Mouse (Mus musculus): Measurements from ENCODE around the gene Dnah3. TPM values are rescaled to one million over a fixed set of nuclear protein-coding genes. Genes with fewer than 3 reads are reported as not detected.

Gene Dnah3
- polyA plus RNA-seq, 1 experiment from 2014 or later, result not detected

- 49% methylated on average over 2 of the region's 2 CpGs for WGBS (ENCODE audit: insufficient replicate concordance)
Measured at GRCm38 (mm10) chr7:119969320-119969719, 125.8 kb downstream of the Dnah3 start.

GRCm38 (mm10) chr7:119965651-119966395 is 129.3 kb downstream of the Dnah3 start:
- Histone ChIP-seq H3K27me3 (ENCODE audit: control insufficient read depth, insufficient read depth, low read depth, low read length) (no peaks in the 10 kb centered on the region), H3K36me3 (ENCODE audit: control insufficient read depth, insufficient read depth) (no peaks in the 10 kb centered on the region), H3K4me2 (ENCODE audit: low read depth, low read length) (no peak overlapping the region), H3K9ac (ENCODE audit: low read depth, low read length) (no peak overlapping the region), H3K4me1 (ENCODE audit: control insufficient read depth, low read depth, low read length) (no peaks in the 10 kb centered on the region), H3K27ac (ENCODE audit: low read length) (no peak overlapping the region), H3K9me3 (replicated peaks; ENCODE audit: control insufficient read depth, low read length) (no peaks in the 10 kb centered on the region), H3K4me3 (ENCODE audit: low read depth, low read length) (no peak overlapping the region)
- WGBS (ENCODE audit: insufficient replicate concordance), result 58% methylated on average over 9 of the region's 9 CpGs
- ATAC-seq (ENCODE audit: low read depth), result no peak

More at GRCm38 (mm10) chr7:119969320-119969719, 125.8 kb downstream of the Dnah3 start:
- no peaks in the 10 kb centered on the region for H3K9me3 ChIP-seq (replicated peaks; ENCODE audit: control insufficient read depth, low read length)
- H3K27me3 ChIP-seq (ENCODE audit: control insufficient read depth, insufficient read depth, low read depth, low read length), result no peaks in the 10 kb centered on the region
- H3K4me2 ChIP-seq (ENCODE audit: low read depth, low read length), result no peak overlapping the region
- no peak overlapping the region for H3K9ac ChIP-seq (ENCODE audit: low read depth, low read length)
- H3K27ac ChIP-seq (ENCODE audit: low read length), result no peak overlapping the region
- no peaks in the 10 kb centered on the region for H3K4me1 ChIP-seq (ENCODE audit: control insufficient read depth, low read depth, low read length)
- no peak for ATAC-seq (ENCODE audit: low read depth)
- no peak overlapping the region for H3K4me3 ChIP-seq (ENCODE audit: low read depth, low read length)
- H3K36me3 ChIP-seq (ENCODE audit: control insufficient read depth, insufficient read depth), result no peaks in the 10 kb centered on the region

DNA sequence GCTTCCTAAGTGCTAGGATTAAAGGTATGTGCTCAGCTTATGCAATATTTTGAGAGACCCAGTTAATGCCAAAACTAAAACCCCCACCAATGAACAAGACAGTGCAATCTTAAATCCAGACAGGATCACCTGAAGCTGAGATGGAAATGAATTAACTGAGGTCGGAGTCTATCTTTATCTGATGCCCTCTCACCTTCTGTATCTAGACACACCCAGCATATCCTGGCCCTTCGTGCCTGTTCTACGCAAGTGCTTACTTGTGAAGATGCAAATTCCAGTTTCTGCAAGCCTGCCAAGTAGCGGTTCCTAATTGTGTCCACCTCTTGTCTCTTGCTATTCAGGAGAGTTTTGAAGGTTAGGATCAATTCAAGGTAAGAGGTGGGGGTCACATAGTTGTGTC is 129.9 kb downstream of the Dnah3 start:
- no peak overlapping the region for H3K9ac ChIP-seq (ENCODE audit: low read depth, low read length)
- no peak overlapping the region for H3K4me3 ChIP-seq (ENCODE audit: low read depth, low read length)
- no peak overlapping the region for H3K27ac ChIP-seq (ENCODE audit: low read length)
- ATAC-seq (ENCODE audit: low read depth), result no peak
- H3K9me3 ChIP-seq (replicated peaks; ENCODE audit: control insufficient read depth, low read length), result no peaks in the 10 kb centered on the region
- WGBS (ENCODE audit: insufficient replicate concordance), result 69% methylated on average over 4 of the region's 4 CpGs
- no peak overlapping the region for H3K4me2 ChIP-seq (ENCODE audit: low read depth, low read length)
- no peaks in the 10 kb centered on the region for H3K36me3 ChIP-seq (ENCODE audit: control insufficient read depth, insufficient read depth)
- H3K4me1 ChIP-seq (ENCODE audit: control insufficient read depth, low read depth, low read length), result no peaks in the 10 kb centered on the region
- no peaks in the 10 kb centered on the region for H3K27me3 ChIP-seq (ENCODE audit: control insufficient read depth, insufficient read depth, low read depth, low read length)

GRCm38 (mm10) chr7:119961107-119961506 is 134.0 kb downstream of the Dnah3 start:
- H3K27ac ChIP-seq (ENCODE audit: low read length), result no peak overlapping the region
- H3K4me1 ChIP-seq (ENCODE audit: control insufficient read depth, low read depth, low read length), result no peaks in the 10 kb centered on the region
- no peaks in the 10 kb centered on the region for H3K27me3 ChIP-seq (ENCODE audit: control insufficient read depth, insufficient read depth, low read depth, low read length)
- no peak for ATAC-seq (ENCODE audit: low read depth)
- 51% methylated on average over 2 of the region's 2 CpGs for WGBS (ENCODE audit: insufficient replicate concordance)
- no peaks in the 10 kb centered on the region for H3K9me3 ChIP-seq (replicated peaks; ENCODE audit: control insufficient read depth, low read length)
- H3K9ac ChIP-seq (ENCODE audit: low read depth, low read length), result no peak overlapping the region
- H3K4me3 ChIP-seq (ENCODE audit: low read depth, low read length), result no peak overlapping the region
- no peaks in the 10 kb centered on the region for H3K36me3 ChIP-seq (ENCODE audit: control insufficient read depth, insufficient read depth)
- no peak overlapping the region for H3K4me2 ChIP-seq (ENCODE audit: low read depth, low read length)

DNA sequence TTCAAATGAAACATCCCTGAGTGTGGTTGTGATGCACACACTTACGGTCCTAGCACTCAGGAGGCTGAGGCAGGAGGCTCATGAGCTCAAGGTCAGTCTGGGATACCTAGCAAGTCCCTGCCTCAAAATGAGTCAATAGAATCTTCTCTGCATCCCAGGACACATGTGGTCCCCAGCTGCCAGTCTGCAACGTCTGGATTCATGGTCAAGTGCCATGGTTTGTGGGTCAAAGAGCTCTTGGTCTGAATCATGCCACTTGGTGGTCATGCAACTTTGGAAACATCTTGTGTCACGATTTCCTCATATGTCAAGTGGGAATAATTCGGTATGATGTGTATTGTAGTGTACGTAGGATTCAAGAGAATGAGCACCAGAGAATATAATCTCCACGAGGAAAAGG is 134.5 kb downstream of the Dnah3 start:
- H3K36me3 ChIP-seq (ENCODE audit: control insufficient read depth, insufficient read depth), result no peaks in the 10 kb centered on the region
- no peak overlapping the region for H3K27ac ChIP-seq (ENCODE audit: low read length)
- H3K4me1 ChIP-seq (ENCODE audit: control insufficient read depth, low read depth, low read length), result no peaks in the 10 kb centered on the region
- no peak for ATAC-seq (ENCODE audit: low read depth)
- H3K4me2 ChIP-seq (ENCODE audit: low read depth, low read length), result no peak overlapping the region
- 56% methylated on average over 6 of the region's 6 CpGs for WGBS (ENCODE audit: insufficient replicate concordance)
- H3K27me3 ChIP-seq (ENCODE audit: control insufficient read depth, insufficient read depth, low read depth, low read length), result no peaks in the 10 kb centered on the region
- no peaks in the 10 kb centered on the region for H3K9me3 ChIP-seq (replicated peaks; ENCODE audit: control insufficient read depth, low read length)
- H3K9ac ChIP-seq (ENCODE audit: low read depth, low read length), result no peak overlapping the region
- no peak overlapping the region for H3K4me3 ChIP-seq (ENCODE audit: low read depth, low read length)

DNA sequence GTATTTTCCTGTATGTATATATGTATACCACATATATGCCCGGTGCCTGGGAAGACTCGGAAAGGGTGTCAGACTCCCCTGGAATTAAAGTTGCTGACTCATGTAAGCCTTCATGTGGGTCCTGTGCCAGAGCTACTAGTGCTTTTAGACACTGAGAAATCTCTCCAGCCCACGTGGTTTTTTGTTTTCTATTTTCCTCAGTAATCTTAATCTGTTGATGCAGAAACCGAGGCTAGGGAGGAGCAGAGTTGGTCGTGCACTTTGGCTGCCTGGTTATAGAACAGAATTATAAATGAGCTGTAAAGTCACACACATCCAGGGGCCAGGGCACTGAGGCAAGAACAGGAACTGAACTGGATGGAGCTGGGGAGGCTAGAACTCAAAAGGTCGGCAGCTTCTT is 135.1 kb downstream of the Dnah3 start:
- no peaks in the 10 kb centered on the region for H3K36me3 ChIP-seq (ENCODE audit: control insufficient read depth, insufficient read depth)
- H3K27ac ChIP-seq (ENCODE audit: low read length), result no peak overlapping the region
- WGBS (ENCODE audit: insufficient replicate concordance), result 55% methylated on average over 6 of the region's 6 CpGs
- H3K4me3 ChIP-seq (ENCODE audit: low read depth, low read length), result no peak overlapping the region
- no peak overlapping the region for H3K9ac ChIP-seq (ENCODE audit: low read depth, low read length)
- no peaks in the 10 kb centered on the region for H3K4me1 ChIP-seq (ENCODE audit: control insufficient read depth, low read depth, low read length)
- no peak overlapping the region for H3K4me2 ChIP-seq (ENCODE audit: low read depth, low read length)
- H3K9me3 ChIP-seq (replicated peaks; ENCODE audit: control insufficient read depth, low read length), result no peaks in the 10 kb centered on the region
- no peak for ATAC-seq (ENCODE audit: low read depth)
- no peaks in the 10 kb centered on the region for H3K27me3 ChIP-seq (ENCODE audit: control insufficient read depth, insufficient read depth, low read depth, low read length)

DNA sequence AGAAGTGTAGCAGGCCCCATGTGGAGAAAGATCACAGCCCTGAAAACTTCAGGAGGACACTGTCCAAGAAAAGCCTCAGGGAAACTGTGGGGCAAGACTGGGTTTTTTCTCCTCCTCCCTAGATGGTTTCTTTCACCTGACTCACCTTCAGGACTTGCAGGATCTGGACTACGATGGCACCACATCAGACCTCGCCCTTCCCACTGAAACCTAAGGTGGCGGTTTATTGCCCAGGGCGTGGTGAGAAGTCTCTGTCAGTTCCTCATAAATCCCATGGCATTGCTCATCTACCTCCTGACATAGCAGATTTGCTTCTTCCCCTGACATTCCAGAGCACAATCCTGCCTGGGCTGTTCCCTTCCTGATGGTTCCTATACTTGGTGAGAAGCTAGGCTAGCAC is 135.6 kb downstream of the Dnah3 start:
- ATAC-seq (ENCODE audit: low read depth), result no peak
- Histone ChIP-seq H3K4me3 (ENCODE audit: low read depth, low read length) (no peak overlapping the region), H3K36me3 (ENCODE audit: control insufficient read depth, insufficient read depth) (no peaks in the 10 kb centered on the region), H3K4me1 (ENCODE audit: control insufficient read depth, low read depth, low read length) (no peaks in the 10 kb centered on the region), H3K9ac (ENCODE audit: low read depth, low read length) (no peak overlapping the region), H3K9me3 (replicated peaks; ENCODE audit: control insufficient read depth, low read length) (no peaks in the 10 kb centered on the region), H3K4me2 (ENCODE audit: low read depth, low read length) (no peak overlapping the region), H3K27ac (ENCODE audit: low read length) (no peak overlapping the region), H3K27me3 (ENCODE audit: control insufficient read depth, insufficient read depth, low read depth, low read length) (no peaks in the 10 kb centered on the region)
- 61% methylated on average over 4 of the region's 4 CpGs for WGBS (ENCODE audit: insufficient replicate concordance)

GRCm38 (mm10) chr7:119959091-119959490 is 136.0 kb downstream of the Dnah3 start:
- 46% methylated on average over 4 of the region's 4 CpGs for WGBS (ENCODE audit: insufficient replicate concordance)

GRCm38 (mm10) chr7:119957421-119957820 is 137.7 kb downstream of the Dnah3 start:
- ATAC-seq (ENCODE audit: low read depth), result no peak
- Histone ChIP-seq H3K9ac (ENCODE audit: low read depth, low read length) (no peak overlapping the region), H3K27ac (ENCODE audit: low read length) (no peak overlapping the region), H3K4me2 (ENCODE audit: low read depth, low read length) (no peak overlapping the region), H3K4me1 (ENCODE audit: control insufficient read depth, low read depth, low read length) (no peaks in the 10 kb centered on the region), H3K4me3 (ENCODE audit: low read depth, low read length) (no peak overlapping the region), H3K36me3 (ENCODE audit: control insufficient read depth, insufficient read depth) (no peaks in the 10 kb centered on the region), H3K27me3 (ENCODE audit: control insufficient read depth, insufficient read depth, low read depth, low read length) (no peaks in the 10 kb centered on the region), H3K9me3 (replicated peaks; ENCODE audit: control insufficient read depth, low read length) (no peaks in the 10 kb centered on the region)

More at GRCm38 (mm10) chr7:119959091-119959490, 136.0 kb downstream of the Dnah3 start:
- no peak overlapping the region for H3K9ac ChIP-seq (ENCODE audit: low read depth, low read length)
- no peak overlapping the region for H3K4me3 ChIP-seq (ENCODE audit: low read depth, low read length)
- no peak overlapping the region for H3K4me2 ChIP-seq (ENCODE audit: low read depth, low read length)
- H3K4me1 ChIP-seq (ENCODE audit: control insufficient read depth, low read depth, low read length), result no peaks in the 10 kb centered on the region
- H3K9me3 ChIP-seq (replicated peaks; ENCODE audit: control insufficient read depth, low read length), result no peaks in the 10 kb centered on the region
- no peaks in the 10 kb centered on the region for H3K27me3 ChIP-seq (ENCODE audit: control insufficient read depth, insufficient read depth, low read depth, low read length)
- no peak for ATAC-seq (ENCODE audit: low read depth)
- H3K27ac ChIP-seq (ENCODE audit: low read length), result no peak overlapping the region
- no peaks in the 10 kb centered on the region for H3K36me3 ChIP-seq (ENCODE audit: control insufficient read depth, insufficient read depth)

Measured in liver, embryonic 16.5 days (tissue).